Mouse (Mus musculus): Measurements from ENCODE around the gene Pcgf2.
A peak's percentile ranks its signal among the peaks of the same experiment; 100 is the strongest.

Pcgf2 gene

DNA sequence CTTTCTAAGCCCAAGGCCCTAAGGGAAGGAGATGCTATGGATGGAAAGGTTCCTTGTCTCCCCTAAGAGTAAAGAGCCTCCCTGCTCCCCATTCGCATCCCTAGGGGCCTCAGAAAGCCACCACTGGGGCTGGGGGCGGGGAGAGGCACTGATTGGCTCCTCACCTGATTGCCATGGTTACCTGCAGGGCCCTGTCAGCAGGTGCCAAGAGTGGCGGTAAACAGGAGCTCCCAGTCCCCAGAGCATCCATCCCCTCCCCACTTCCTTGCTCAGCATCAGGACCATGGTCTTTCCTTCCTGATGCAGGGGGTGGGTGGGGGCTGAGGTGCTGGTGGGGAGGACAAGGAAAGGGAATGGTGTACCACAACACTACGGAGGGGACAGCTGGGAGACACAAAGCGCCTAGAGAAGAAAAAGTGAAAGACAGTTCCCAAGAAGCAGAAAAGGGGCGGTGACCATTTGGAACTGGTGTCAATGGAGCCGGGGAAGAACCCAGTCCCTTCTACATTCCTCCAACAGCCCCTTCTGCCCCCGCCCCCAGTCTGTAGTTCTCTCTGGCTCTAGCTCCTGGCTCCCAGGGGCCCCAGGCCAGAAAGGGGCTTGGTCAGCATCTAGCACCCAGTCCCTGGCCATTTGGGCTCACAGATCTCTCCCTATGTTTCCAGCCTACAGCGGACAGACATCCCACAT lies 4.4 kb downstream of the Pcgf2 start:
- DNase-seq (ENCODE audit: low read depth, low spot score) = no peak

DNA sequence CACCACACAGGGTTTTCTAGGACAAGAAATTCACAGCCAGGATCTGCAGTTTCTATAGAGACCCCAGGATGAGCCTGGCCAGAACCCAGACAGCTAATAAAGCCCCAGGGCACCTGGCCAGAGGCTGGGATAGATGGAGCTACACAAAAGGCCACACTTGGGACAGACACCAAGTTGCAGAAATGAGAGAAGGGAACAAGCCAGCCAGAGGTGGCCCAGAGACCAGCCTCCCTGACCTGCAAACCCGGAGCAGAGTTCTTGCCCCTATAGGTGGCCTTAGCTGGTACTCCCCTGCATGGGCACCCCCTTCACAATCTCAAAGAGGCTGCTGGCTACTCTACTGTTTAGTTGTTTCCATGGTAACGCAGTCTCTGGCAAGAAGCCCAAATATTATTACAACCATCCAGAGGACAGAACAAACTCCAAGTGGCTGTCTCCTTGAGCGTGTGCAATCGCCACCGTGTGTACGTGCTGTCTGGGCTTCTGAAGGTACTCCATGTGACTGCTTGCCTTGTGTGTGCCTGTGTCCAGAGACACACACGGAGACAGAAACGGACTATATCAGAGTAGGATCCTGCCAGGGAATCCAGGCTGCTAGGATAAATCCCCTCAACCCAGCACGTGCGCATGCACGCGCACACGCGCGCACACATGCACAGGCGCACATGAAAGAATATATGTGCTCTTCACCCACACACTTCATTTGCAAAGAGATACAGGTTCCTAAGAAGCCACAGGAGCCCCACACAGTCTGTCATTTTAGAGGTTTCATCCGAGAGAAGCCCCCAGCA lies 5.2 kb downstream of the Pcgf2 start:
- no peak for DNase-seq (ENCODE audit: low read depth, low spot score)

DNA sequence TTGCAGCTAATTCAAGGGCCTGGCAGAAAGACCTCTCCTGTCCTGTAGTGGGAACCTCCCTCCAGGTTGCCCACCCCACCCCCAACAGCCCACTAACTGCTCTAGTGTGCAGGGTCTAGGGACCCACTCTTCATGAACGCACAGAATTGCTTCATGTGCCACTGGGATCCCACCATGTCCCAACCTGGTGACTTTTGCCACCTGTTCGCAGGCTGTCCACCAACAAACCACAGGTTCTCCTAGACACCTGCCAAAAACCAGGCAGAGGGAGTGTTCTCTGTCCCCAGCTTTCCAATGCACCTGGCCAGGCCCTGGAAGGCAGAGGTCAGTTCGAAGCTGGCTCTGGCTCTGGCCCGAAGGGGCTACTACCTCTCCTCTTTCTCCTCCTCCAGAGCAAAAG lies 5.9 kb downstream of the Pcgf2 start:
- no peak for DNase-seq (ENCODE audit: low read depth, low spot score)

DNA sequence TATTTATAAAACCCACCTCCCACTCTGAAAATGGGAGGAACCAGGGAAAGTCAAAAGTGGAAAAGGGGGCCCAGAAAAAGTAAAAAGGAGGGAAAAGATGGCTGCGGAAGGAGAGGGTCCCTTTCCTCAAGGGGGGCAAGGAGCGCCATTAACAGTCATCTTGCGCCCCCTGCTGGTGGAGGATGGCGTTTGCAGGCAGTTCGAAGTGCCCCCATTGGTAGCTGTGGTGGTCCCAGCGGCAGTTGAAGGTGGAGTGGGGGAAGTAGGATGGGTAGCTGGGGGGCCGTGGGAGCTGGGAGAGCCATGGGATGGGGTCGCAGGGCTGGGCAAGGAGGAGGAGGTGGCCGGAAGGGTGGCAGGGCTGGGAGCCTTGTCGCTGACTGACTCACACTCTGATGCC lies 10.4 kb downstream of the Pcgf2 start:
- DNase-seq (ENCODE audit: low read depth, low spot score) = no peak

DNA sequence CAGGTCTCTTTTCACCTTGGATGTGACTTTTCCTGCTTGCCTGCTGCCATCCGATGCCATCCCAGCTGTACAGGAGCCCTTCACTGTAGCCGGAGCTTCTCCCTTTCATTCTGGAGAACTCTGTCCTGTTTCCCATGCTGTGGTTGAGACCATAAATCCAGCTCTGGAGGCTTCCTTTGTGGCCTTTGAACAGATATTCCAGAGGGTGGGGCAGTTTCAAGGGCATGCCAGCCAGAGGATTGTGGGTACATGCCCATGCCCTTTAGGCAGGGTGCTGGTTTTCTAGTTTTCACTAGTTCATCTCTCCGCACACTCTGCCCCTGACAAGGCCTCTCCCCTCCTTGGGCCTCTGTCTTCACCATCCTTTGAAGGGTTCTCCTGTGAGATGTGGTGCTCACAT lies 13.2 kb downstream of the Pcgf2 start:
- no peak for DNase-seq (ENCODE audit: low read depth, low spot score)

DNA sequence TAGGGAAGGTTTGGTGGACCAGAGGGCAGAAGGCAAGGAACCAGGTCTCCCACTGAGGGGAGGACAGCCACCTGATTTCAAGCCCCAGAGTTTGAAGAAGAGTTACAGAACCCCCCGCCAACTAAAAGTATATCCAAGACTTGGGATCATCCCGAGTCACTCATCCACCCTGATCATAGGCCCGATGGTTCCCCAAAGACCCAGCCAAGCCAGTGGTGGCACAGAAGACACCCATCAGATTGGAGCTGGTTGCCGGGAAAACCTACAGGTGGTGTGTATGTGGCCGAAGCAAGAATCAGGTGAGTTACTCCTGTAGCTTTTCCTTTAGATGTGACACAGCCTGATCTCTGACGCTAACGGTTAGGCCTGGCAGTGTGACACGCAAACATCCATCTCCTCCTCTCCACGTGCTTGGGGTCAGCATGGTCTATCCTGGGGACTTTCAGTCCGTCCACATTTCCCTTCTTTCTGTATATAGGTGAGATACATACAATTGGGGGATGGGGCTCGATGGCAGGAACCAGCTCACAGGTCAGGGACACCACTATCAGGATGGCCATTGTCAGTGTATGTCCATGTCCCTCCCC lies 13.9 kb downstream of the Pcgf2 start:
- DNase-seq (ENCODE audit: low read depth, low spot score) = no peak

DNA sequence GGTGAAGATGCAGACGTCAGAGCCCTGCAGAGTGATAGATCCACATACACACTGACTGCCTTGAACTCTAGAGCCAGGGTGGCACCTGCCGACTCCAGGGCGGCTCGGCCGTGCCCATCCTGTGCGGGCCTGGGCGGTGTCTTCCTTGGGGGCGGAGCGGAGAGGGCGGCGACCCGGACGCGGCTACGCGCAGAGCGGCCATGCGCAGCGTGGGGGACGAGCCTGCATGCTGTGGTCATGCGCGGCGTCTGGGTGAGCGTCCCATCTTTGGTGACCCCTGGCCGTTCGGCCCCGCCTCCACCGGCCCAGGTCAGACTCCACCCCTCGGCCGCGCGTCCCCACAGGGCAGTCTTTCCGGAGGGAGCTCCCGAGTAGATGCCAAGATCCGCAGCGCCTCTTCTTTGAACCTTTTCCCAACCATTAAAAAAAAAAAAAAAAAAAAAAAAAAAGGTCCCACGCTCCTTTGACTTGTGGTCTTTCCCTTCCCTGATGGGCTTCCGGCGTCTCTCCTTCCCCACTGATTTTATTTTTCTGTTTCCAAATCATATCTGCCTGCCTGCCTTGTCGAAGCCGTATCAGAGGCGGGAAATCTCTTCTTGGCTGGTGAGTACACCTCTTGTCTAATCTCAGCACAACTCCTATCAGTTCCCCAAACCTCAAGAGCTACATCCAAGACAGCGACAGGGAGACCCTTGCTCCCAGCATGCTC lies 14.5 kb downstream of the Pcgf2 start, which contains the start of gene Cisd3:
Gene Cisd3, plus strand, starts transcription at position 214 of the 709 bp plus-strand sequence.
- DNase-seq (ENCODE audit: low read depth, low spot score) = peak; percentile 92

DNA sequence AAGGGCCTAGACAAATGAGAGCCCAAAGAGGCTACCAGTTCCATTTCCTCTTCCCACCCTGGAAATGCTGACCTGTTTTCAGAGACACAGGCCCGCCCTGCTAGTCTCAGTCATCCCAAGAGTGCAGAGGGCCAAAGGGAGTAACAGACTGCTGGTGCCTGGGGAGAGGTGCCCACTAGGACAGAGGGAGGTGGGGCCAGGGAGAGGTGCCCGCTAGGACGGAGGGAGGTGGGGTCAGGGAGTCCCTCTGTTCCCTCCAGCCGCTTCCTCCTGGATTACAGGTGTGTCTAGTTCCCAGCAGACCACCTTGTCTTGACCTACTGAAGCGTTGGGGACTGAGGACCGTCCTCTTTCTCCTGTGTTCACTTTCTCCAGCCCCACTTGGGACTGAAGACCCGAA lies 15.5 kb downstream of the Pcgf2 start:
- DNase-seq (ENCODE audit: low read depth, low spot score) = no peak

DNA sequence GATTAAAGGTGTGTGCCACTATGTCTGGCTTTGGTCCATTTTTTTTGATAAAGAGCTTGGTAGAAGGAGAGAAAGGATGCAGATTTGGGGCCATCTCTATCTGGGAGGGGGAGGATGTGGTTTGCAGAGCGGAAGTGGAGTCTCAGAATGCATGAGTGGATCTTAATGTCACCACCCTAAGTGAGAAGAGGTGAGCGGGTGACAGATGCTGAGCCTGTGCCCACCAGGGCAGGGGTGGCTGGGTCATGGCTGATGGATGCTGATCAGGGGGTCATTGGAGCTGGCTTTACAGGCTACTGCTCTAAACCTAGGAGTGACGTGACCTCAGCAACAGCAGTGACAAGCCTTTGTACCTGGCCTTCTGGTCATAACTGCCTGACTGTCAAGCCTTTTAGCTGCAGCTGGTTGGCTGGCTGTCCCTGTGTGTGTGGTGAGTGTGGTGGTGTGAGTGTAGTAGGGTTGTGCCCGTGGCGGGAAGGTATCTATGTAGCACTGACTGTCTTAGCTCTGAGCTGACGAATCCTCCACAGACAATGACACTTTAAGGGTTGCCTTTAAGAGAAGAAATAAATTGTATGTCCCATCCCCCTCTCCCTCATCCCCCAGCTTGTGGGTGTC lies 16.1 kb downstream of the Pcgf2 start:
- no peak for DNase-seq (ENCODE audit: low read depth, low spot score)

DNA sequence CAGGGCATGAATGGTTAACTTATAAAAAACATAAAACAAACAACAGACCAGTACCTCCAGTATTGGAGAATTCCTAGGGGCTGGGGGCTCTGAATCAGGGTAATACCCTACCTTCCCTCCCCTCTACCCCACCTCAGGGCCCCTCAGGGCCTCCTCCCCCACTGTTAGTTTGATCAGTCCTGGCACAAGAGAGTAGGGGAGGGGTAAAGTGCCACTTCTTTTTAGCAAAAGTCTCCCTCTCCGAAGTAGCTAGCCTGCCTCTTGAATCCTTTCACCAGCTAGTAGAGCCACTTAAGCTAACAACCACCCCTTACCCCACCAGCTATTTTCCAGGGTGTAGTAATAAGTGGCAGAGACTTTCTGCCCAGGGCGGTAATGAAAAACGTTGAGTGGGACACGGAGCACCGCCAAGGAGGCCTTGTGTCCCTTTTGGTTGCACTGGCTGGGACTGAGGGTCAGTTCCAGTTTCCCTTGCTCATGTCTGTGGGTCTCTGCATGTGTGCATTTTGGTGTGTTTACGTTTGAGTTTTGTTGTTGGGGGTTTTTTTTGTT lies 17.7 kb downstream of the Pcgf2 start:
- no peak for DNase-seq (ENCODE audit: low read depth, low spot score)

DNA sequence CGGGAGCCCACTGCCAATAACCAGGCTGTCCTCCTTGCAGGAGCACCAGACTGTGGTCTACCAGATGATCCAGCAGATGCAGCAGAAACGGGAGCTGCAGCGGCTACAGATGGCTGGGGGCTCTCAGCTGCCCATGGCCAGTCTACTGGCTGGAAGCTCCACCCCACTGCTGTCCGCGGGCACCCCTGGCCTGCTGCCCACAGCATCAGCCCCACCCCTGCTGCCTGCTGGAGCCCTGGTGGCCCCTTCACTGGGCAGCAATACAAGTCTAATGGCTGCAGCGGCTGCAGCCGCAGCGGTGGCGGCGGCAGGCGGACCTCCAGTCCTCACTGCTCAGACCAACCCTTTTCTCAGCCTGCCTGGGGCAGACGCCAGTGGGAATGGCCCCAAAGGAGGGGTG lies 19.9 kb downstream of the Pcgf2 start:
- no peak for DNase-seq (ENCODE audit: low read depth, low spot score)

DNA sequence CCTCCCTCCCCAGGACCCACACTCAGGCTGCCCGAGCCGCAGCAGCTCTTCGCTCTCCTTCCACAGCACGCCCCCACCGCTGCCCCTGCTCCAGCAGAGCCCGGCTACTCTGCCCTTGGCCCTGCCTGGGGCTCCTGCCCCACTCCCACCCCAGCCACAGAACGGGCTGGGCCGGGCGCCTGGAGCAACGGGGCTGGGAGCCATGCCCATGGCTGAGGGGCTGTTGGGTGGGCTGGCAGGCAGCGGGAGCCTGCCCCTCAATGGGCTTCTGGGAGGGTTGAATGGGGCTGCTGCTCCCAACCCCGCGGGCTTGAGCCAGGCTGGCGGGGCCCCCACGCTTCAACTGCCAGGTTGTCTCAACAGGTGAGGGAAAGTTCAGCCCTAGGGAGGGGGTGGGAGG lies 22.0 kb downstream of the Pcgf2 start:
- no peak for DNase-seq (ENCODE audit: low read depth, low spot score)

DNA sequence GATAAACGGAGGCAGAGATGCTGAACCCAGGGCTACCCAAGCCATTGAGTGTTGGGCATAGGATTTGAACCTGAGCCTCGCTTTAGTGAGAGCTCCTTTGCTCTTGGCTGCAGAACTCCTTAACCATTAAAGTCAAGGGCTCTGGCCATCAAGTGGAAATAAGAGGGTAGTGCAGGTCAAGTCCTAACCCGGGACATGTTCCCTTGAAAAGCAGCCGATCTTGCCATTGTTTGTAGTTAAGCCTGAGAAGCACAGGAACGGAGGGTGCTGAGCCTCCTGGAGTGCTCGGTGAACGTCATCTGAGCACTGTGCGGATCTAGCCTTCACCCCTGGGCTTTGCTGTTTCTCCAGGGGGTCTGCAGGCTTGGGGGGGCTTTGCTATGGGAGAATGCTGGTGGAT lies 22.5 kb downstream of the Pcgf2 start:
- no peak for DNase-seq (ENCODE audit: low read depth, low spot score)

DNA sequence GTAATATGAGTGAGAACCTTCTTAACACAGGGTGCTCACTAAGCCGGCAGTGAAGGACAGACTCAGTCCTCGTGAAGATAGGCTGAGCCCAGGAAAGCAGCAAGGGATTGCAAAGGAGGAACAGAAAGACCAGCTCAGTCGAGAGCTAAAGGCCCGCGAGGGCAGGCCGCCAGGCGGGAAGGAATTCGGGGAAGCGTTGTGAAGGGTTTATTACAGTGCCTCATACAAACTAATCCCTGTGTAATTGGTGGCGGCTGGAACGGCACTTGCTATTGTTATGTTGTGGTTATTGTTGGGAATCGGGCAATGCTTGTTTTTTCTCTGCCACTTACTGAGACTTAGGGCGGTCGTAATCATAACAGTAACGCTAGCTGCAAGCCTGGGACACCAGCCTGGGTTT lies 22.9 kb downstream of the Pcgf2 start:
- no peak for DNase-seq (ENCODE audit: low read depth, low spot score)

DNA sequence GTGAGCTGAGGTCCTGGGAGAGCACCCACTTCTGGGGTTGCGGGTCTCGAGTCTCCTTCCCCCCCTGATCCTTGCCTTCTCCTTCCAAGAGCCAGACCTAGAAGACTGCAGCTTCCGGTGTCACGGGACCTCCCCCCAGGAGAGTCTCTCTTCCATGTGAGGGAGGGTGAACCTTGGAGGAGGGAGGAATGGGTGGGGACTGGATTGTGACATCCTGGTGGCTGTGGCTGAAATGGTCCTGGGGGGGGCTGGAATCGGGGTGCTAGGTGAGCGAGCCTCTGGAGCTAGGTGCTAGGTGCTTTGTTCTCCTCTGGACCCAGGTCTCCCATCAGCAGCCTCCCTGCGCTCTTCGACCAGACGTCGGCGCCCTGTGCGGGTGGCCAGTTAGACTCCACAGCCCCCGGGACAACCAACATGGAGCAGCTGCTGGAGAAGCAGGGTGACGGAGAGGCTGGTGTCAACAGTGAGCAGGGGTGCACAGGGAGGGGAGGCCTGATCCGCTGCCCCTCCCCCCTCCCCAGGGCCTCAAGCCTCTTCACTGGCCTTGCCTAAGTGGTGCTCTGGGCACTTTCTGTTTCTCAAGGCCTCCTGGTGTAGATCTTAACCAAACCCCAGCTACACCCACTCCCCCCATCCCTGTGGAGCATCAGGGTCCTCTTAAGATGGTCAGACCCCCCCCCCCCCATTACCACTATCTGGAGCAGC lies 24.1 kb downstream of the Pcgf2 start:
- no peak for DNase-seq (ENCODE audit: low read depth, low spot score)

DNA sequence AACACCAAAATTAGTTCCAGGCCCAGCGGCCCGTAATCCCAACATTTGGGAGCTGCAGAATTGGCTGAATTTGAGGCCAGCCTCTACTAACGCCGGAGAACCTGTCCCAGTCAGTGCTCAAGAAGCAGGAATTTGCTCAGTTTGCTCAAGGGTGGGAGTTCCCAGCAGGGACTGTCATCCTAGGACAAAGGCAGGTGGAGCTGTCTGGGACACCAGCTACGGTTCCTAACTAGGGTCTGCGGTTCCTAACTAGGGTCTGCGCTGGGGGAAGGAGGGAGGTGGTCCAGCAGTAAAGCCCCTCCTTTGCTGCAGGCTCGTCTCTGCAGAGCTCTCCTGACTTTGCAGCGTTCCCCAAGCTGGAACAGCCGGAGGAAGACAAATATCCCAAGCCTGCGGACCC lies 27.1 kb downstream of the Pcgf2 start:
- DNase-seq (ENCODE audit: low read depth, low spot score) = no peak

DNA sequence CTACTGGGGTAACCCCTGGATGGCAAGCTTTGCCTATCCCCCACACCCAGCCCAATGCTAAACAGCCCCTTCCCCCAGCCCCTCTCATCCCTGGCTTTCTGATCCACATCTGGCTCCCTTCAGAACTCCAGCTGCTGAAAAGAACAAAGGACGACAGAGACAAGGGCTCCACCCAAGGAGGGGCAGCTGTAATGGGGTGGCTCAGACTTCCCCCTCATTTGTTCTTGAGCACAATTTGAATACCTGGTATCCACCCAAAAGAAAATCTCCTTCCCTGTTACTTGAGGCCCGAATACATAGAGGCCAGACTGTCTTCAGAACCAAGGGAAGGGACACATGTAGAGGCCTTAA lies 29.1 kb downstream of the Pcgf2 start:
- no peak for DNase-seq (ENCODE audit: low read depth, low spot score)

DNA sequence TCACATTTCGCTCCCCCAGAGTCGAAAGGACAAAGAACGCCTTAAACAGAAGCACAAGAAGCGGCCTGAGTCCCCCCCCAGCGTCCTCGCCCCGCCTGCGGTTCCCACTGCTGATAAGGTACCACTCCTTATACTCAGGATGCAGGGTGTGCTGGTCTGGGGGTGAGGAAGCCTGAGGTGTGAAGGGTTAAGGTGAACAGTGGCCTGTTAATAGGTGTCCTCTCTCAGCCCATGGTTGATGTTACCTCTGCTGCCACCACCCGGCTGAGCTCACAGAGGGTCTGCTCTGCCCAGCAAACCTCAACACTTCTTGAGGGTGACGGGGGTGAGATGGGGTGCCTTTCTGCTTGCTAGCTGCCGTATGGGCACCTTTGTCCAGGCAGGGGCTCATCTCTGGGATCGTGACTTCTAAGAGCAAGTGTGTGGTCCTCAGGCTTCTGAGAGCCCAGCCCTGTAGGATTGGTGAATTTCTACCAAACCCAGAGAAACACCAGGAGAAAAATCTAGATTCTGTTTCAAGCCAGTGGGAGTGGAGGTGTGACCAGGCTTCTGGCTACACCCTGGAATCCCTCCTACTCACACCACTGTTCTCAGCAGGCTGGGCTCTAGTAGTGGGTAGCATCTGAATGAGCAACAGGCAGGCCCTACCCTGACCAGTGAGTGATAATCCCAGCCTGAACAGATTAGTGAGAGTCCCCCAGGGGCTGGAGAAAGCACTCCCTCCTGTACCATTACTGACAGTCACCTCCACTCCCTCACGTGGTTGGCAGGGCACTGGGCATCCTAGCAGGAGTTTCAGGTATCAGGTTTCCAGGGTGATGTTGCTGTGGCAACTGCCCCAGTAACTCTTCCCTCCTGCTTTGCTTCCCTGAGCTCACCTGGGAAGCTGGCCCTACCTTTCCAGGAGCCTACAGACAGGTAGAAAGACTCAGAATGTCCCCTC lies 29.8 kb downstream of the Pcgf2 start:
- no peak for DNase-seq (ENCODE audit: low read depth, low spot score)

DNA sequence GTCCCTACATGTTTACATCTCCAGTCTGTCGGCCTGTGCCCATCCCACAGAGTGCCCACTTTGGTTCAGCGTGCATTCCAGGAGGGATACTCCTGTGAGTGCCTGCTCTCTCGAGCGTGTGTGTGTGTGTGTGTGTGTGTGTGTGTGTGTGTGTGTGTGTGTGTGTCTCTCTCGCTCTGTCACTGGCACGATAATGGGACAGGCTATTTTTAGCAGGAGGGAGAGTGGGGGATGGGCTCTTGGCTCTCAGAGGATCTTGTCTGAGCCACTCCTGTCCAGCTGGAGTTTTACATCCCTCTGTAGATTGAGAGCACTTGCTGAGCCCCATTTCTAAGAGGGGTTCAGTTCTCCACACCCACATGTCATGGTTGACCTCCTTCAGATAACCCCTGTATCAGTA lies 30.5 kb downstream of the Pcgf2 start:
- DNase-seq (ENCODE audit: low read depth, low spot score) = peak; percentile 83

DNA sequence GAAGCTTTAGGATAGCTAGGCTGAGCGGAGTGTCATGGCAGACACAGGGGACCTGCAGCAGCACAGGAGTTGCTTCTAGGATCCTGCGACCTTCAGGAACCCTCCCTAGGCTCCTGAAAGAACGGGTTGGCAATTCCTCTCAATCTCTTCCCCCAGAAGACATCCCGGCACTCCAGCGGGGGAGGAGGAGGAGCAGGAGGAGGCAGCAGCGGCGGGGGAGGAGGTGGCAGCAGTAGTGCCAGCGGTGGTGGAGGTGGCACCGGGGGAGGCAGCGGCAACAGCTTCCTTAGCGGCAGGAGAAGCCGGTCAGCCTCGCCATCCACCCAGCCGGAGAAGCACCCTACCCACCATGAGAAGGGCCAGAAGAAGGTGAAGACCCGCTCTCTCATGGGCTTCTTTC lies 31.0 kb downstream of the Pcgf2 start:
- DNase-seq (ENCODE audit: low read depth, low spot score) = no peak

Data from skeletal muscle tissue, adult 2 months (tissue).